Mouse (Mus musculus) lung, postnatal 25 days (tissue): Measurements from ENCODE around the gene Gk2.

Source experiments
- DNase-seq: peaks from one replicate; pipeline ENCODE4 v3.0.0; 2022; ENCODE audit warnings: low spot score

Gk2 gene

DNA sequence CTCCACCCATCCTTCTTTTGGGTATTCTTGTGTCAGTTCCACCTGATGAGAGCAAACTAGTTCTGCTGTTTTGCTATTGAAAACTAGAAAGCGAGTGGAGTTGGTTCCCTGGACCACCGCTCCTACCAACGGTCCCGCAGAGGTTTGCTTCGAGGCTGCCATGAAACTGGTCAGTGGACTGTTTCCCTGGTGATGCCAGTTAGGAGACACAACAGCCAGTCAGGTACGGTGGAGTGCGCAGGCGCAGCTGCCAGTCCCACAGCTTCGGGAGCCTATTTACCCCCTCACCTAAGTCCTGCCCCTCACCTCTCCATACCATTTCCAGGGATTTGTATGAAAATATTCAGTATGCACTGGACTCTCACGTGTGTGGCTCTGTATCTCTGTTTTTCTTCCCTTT is at the start of gene Gk2:
Gene Gk2 (minus strand): TSS at position 206 of the 400 bp plus-strand sequence.
- no peak for DNase-seq

DNA sequence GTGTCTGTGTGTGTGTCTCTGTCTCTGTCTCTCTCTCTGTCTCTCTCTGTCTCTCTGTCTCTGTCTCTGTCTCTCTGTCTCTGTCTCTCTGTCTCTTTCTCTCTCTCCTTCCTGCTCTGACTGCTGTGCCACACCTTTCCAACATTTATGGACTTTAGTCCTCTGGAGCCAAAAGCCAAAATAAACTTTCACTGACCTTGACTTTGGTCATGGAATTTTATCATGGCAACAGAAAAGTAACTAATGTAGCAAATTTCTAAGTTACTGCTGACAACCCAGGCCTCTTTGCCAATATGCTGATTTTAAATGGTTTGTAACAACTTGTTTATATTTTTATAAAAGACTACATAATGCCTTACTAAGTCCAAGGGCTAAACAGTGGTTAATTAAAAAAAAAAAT is 41.2 kb upstream of the Gk2 start:
- DNase-seq = no peak

DNA sequence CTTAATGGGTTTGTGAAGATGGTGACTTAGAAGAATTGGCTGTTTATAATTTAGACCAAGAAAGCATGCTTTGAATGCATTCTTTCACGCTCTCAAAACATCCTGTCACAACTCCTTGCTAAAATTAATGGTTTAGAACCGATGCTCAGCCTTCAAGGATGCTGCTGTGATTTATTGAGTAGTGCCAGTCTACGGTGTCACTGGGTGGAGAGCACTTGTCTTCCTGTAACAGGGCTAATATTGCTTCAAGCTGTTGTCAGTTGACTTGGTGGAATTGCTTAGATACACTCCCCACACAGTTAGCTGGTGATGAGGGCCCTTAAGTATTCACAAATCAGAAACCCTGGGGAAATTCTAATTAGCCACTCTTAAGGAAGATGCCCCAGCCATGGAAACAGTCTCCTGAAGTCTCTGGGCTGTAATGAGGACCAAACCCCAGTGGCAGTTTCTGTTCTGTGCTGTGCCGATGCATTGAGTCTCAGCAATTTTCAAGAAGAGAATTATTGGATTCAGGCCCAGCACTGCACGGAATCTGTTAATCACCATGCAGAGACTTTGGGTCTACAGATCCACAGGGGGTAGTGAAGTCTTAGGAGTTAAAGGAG is 38.8 kb upstream of the Gk2 start:
- no peak for DNase-seq

DNA sequence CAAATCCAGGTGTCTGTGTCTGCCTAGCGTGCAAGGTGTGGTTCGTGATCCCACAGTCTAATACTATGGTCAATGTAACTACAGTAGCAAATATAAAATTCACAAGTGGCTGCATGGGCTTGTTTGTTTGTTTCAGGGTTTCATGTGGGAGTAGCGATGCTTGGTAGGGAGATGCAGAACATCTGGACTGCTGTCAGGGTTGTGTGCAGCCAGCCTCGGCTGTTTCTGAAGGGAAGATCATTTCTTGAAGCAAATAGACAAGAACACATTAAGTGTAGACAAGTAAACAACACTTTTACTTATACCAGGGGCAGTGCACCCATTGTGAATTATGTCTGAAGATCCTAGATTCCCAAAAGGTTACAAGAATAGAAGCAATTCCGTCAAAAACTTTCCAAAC is 36.6 kb upstream of the Gk2 start:
- DNase-seq = no peak

DNA sequence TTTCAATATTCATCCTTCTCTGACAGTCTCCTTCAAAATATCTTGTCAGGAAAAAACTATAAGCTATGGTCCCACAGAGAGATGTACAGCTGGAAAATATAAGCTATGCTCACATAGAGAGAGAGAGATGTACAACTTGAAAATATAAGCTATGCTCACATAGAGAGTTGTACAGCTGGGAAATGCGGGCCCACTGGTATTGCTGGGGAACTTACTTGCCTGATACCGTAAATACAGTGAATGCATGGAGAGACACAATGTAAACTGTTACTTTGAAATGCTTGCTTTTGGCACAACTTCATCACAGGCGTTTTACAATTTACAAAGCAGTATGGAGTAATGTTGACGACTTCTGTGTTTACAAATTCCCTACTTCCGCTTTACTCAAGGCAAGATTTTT is 29.3 kb upstream of the Gk2 start:
- no peak for DNase-seq

DNA sequence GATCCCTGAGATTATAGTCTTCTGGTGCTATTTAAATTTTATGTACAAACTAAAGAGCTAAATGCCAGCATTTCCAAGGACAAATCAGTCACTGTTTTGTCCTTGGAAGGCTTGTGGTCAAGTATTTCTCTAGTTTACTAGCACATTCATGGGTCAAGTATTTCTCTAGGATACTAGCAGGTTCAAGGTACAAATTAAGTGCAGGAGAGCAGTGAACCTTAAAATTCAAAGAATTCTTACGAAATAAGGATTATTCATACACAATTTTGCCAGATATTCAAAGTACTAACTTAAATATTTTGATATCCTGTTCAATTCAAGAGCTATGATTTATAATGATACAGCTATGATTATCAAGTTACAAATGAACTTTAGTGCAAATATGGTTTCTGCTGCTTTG is 23.2 kb upstream of the Gk2 start:
- no peak for DNase-seq

DNA sequence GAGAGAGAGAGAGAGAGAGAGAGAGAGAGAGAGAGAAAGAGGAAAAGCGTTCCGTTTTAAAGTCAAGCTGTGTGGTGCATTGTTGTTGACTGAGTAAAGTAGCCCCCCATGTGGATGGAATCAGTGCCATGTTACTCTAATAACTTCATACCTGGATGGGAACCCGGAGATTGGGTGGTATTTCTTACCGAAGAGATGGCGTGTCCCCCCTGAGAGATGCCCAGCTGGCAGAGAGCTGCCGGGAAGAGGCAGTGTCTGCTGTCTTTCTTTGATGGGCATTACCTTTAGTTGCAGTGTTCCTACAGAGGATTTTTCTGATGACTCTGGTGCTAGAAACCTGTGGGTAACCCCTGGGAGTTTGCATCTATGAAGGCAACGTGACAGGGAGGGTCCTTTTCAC is 10.4 kb upstream of the Gk2 start:
- no peak for DNase-seq

DNA sequence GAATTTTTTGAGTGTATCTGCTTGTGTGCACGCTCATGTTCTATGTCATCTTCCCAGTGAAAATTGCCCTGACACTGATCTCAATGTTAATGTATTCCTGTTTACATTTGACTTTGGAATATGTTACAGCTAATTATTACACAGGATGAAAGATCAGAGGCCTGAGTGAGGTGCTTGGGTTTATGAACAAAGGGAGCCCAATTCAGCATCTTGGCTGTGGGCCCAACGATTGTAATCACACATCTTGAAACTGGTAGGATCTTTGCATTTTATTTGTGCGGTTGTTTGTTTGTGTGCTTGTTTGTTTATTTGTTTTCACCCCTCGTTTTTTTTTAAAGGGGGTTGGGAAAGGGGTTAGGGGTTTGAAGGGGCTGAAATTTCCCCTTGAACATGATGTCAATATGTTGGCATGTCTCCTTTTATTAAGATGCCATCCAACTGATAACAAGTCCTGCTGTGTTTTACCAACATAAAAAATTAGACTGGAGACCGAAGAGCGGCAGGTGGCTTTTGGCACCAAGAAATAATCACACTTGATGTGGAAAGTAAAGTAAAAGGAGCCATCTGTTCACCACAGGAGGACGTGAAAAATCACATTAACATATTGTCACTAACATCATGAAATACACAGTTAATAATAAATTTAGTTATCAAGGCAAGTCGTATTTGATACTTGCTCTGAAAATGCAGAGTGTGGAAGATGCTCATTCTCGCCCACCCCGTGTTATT is 9.8 kb upstream of the Gk2 start:
- DNase-seq = no peak

DNA sequence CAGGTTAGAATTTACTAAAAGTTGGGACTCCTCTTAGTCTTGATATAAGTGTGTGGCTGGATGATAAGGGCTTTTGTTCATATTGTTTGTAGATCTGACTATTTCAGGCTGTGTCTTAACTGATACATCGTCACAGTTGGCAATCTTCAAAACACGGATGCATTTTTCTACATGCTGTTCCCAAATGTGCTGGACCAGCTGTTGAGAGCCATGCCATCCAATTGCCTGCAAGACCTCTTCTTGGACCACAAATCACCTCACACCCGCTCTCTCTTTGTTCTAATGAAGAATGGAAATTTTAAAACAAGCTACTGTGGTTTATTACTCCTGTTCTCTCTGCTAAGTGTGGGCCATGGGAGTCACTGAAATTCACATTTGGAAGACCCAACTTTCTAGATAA is 9.1 kb upstream of the Gk2 start:
- DNase-seq = no peak

DNA sequence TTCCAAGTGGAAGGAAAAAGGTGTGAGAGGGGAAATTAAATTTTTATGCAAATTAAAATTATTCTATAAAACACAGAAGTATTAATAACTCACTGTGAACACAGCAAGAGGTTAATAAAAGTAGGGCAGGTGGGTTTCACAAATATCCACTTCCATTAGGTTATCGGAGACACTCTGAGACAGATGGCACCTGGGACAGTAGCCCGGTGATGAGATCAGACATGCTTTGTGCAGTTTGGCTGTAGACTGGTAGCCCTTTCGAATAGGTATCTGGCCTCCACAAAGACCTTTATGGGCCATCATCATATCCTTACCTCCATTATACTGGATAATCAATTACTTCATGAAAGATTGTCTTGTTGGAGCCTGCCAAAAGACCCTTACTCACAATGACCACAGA is 6.0 kb upstream of the Gk2 start:
- DNase-seq = no peak

DNA sequence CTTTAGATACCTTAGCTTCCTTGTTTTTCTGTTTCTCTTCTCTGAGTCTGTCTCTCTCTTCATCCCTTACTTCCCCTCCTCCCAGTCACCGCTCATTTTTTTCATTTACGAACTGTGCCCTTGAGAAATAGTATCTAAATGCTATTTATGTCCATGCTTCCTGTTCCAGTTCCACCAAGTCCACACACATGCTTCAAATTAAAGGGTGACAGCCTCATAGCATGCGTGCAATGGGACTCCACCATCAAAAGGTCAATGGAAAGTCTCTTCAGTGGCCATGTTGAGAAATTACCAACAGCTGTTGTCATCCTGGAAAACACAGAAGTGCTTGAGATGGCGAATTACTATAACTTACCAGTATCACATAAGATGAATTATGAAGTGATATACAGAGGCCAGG is 5.4 kb downstream of the Gk2 start:
- DNase-seq = no peak

DNA sequence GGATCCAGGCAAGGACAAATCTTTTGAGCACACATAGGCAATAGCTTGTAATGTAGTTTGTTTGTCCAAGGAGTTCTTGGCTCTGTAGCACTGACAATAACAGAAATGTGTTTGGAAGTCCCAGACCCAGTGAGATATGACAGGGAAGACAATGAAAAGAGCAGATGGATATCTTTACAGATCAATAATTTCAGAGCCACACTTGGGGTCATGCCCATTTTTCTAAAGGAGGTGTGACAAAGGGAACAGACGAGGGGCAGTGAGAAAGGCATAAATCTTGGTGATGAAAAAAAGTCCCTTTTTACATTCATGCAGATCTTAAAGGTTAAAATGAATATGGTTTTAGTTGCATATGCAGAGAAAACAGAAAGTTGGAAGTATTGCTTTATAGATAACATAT is 12.6 kb downstream of the Gk2 start:
- DNase-seq = no peak

DNA sequence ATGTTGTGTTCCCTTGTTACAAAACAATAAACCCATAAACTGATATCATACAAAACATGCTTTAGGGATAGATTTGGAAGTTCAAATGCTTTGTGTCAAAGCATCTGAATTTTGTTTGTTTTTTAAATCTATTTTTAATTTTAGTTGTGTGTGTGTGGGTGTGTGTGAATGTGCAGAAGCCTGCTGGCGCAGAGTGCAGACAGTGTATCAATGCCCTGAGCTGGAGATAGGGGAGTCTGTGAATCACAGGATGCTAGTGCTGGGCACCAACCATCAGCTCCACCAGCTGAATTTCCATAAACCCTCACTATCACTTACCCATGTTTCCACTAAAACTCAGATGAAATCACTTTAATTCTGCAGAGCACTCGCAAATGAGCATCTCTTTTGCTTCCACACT is 24.3 kb downstream of the Gk2 start:
- DNase-seq = no peak

DNA sequence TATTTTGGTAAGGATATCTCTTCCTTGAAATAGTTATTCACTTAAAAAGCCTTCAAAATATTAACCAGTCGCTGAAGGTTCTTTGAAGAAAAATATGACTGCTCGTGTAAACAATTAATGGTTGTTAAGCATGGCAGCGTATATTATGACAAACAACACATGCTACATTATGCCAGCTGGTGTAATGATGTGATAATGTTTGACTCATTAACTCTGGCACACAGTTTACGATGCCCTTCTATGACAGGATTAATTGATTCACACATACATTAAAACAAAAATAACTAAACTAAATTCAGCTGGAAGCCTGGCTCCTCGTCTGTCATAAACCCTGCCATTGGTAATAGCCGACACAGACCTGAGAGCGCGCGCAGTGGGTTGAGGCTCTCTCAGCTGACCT is 26.8 kb downstream of the Gk2 start:
- DNase-seq = no peak

DNA sequence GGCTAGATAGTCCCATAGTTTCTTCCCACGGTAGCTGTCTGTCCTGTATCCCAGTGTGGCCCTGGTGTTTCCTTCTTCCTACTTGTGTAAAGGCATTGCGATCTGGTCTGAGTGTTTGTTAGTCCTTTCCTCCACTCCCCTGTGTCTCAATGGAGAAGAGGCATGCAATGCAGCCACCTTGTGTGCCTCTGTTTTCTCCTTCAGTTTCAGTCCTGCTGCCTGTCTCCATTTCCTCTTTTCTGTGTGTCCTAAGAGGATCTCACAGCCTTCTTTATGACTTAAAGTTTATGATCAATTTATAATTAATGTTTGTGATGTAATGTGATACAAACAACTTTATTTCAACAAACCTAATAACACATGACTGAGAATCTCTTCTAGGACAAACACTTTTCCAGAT is 35.2 kb downstream of the Gk2 start:
- no peak for DNase-seq

DNA sequence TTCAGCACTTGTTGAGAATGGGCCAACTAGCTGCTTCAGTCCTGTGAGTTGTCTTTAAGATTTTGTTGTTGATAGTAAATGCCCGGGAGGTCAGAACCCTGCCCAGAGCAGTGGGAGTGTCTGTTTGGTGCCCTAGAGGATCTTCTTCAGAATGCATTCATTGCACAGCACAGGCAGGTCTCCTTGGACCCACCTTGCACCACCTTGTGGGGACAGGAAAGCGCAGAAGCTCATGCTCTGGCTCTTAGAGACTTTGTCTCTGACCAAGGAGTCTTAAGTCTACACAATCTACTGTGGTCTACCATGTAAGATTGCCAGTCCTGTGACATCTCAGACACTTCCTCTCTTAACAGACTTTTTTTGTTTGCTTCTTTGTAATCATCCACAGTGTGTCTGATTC is 39.6 kb downstream of the Gk2 start:
- DNase-seq = no peak

DNA sequence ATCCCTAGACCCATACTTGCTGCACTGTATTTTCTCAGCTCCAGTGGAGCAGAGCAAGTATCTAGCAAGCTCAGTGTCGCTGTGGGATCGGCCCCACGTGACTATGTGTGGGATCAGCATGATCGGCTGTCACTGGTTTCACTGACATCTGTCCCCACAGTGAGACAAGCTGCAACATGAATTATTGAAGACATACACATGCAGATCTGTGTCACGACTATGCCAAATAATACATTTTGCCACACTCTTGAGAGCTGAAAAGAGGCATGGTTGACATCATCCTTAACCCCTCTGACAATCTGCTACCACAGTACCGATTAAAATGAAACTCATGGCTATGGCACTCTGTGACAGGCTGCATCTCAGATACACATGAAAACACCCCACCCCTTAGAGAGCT is 41.0 kb downstream of the Gk2 start:
- no peak for DNase-seq

DNA sequence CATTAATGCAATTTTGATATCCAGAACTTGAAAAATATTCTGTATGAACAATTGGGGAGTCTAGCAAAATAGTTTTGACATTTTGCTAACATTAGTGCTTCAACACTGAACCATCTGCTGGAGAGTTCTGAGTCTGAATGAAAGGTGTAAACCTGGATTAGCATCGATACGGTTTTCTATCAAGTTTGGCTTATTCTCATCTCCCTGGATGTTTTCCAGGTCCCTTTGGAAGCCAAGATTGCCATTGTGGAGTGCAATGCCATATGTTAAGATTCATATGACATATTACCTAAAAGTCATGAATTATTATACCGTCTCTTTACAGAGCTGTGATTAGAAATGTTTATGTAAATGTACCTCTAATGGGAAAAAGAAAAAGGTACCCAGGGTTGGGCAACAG is 43.1 kb downstream of the Gk2 start:
- no peak for DNase-seq

DNA sequence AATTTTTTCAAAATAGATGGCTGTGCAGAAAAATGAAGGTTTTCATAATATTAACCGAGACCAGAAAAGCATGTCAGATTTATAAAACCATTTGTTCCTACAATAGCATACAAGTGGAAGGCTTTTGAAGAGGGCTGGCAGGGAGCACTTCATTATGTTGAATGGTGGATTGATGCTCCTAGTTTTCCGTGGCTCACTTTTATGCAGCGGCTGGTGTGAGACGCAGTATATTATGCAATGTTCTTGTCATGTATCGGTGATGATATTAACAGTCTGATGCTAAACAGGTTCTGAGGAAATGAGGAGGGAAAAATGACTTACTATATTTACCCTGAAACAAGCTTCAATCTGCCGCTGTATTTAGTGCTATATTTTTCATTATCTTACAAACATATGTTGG is 46.6 kb downstream of the Gk2 start:
- DNase-seq = no peak

DNA sequence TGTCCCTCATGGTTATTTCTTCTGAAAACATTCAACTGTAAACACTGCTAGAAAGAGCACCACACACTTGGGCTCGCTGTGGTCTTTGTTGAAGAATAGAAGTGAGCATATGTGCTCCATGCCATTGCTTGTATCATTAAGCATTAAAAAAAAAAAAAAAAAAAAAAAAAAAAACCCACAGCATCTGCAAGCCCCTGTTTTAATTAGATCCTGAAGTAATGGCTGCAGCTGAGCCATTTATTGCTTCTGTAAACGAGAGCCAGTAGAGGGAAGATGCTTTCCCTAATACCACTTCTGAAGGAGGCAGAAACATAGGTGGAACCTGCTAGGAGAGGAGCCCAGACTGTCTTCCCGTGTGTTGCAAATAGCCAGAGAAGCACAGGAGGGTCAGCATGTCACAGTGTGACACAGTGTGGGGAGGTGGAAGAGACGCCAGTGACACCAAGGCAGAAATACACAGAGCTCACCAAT is 47.6 kb downstream of the Gk2 start:
- DNase-seq = no peak
